Mouse (Mus musculus) CH12F3 (cell line): ENCODE data around the gene Tmem268.

Experiments used
- in situ Hi-C: fragments of 300-500 bp; cut with MboI; formaldehyde crosslinking; loops from 2 replicates; pipeline ENCODE4 v1.14.3; 2020; ENCODE audit warnings: low sequenced_read_pairs

Gene Tmem268

DNA sequence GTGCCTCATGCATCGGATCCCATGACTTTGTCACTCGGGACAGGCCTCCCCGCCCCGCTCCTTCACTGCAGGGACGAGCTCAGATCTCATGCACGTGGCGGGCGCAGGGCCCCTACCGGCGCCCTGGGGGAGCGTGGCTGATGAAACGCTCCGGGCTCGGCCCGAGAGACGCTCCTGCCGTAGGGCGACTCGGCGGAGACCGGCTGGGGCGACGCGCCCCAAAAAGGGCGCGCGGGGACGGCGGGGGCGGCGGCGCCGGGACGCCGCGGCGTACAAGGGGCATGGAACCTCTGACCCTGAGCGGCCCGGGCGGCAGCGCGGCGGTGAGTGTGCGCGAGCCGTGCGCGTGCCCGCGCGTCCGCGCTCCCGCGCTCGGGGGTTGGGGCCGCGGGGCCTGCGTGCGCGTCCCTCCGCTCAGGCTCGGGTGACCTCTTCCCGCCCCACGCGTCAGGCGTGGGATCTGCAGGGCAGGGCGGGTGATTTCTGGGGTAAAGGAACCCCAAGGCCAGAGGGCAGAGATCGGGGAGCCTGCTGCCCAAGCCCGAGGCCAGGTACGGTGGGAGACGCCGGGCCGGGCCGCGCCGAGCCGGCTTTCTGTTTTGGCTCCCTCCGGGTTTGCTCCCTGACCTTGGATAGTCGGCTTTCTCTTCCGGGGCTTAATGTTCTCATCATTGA lies at the start of gene Tmem268:
Gene Tmem268 (plus strand): TSS at position 375 of the 675 bp plus-strand sequence.
- in situ Hi-C loops: no loop called here

DNA sequence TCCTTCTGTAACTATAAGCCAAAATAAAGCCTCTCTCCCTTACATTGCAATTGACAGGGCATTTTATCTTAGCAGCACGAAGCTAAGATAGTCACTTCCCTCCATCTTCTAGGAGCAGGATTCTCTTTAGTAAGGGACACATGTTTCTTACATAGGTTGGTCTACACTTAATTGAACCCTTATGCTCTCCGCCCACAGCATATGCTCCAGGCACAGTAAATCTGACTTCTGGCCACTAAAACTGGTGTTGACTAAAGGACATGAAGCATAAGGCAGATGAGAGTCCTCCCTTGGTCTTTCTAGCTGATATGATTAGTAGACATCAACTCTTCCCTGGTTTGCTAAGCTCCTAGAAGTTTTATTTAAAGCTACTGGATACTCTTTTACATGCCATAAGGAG lies 45.7 kb upstream of the Tmem268 start:
- in situ Hi-C loops: no loop called here

DNA sequence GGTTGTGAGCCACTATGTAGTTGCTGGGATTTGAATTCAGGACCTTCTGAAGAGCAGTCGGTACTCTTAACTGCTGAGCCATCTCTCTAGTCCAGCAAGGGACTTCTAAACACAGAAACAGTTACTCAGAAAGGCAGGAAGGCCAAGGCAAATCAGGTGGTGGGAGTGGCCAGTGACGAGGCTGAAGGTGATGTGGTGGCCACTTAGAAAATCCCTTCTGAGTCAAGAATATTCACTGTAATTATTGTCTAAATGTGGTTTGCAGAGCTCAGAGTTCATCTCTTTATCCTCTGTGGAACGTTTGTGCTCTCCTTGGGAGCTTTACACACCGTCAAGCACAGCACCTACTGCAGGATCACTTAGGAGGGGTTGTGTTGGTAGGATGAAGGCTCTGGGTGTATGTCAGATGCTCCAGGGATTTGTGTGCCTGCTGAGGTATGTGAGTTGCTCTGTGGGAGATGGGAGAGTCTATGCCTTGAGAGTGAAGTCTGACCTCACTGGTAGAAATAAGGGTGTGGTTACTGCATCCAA lies 44.1 kb upstream of the Tmem268 start:
- in situ Hi-C loops: no loop called here

DNA sequence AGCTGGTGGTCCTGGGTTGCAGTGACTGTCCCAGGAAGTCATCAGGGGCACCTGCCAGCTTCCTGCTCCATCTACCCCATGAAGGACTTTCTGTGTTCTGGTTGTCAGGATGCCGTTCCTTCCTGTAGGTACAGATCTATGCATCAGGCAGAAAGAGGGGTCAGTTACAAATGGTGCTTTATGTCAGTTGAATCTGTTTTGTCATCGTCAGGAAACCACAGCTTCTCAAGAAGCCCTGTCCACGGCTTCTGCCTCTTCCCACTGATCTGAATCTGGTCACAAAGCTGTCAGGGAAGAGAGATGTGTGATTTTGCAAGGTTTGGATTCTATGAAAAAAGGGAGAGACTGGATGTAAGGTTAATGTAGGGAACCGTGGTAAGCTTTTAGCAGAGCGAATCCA lies 43.6 kb upstream of the Tmem268 start:
- in situ Hi-C loops: no loop called here

GRCm38 (mm10) chr4:63521813-63522419 lies 36.7 kb upstream of the Tmem268 start:
- in situ Hi-C loops: no loop called here

DNA sequence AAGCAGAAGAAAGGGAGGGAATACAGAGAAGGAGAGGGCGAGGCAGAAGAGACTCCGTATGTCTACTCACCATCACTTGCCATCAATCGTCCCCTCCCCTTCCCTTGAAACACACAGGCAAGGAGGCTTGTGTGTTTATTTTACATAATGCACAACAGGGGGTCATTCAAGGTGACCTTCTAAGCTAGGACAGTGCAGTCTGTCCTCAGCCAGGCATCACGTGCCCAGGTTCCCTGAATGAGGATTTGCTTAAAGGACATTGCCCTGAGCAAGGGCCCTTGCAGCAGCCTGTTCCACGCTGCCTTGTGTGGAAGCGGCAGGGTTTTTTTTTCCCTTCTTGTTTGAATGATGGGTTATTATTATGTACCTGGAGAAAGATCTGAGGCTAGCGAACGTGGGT lies 33.1 kb upstream of the Tmem268 start:
- in situ Hi-C loops: no loop called here

DNA sequence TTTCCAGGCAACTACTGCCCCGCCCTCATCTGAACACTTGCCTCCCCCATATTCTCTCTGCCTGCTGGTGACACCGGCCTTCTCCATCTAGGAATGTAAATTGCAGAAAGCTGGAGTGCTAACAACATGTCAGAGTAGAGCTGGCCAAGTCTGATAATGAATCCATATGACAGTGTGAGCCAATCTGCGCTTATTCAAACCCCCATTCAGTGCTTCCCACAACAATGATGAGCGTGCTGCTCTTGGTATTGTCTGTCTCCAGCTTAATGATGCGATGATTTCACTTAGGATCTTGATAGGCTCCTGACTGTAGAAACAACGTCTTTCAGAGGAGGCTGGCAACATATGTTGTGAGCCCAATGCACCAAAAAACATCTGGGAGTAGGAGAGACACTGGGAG lies 29.6 kb upstream of the Tmem268 start:
- in situ Hi-C loops: no loop called here

- in situ Hi-C loops: no loop called here
Measured at GRCm38 (mm10) chr4:63530409-63530808, 28.2 kb upstream of the Tmem268 start.

GRCm38 (mm10) chr4:63537602-63538001 lies 21.0 kb upstream of the Tmem268 start:
- in situ Hi-C loops: no loop called here

GRCm38 (mm10) chr4:63542209-63542608 lies 16.4 kb upstream of the Tmem268 start:
- in situ Hi-C loops: no loop called here

DNA sequence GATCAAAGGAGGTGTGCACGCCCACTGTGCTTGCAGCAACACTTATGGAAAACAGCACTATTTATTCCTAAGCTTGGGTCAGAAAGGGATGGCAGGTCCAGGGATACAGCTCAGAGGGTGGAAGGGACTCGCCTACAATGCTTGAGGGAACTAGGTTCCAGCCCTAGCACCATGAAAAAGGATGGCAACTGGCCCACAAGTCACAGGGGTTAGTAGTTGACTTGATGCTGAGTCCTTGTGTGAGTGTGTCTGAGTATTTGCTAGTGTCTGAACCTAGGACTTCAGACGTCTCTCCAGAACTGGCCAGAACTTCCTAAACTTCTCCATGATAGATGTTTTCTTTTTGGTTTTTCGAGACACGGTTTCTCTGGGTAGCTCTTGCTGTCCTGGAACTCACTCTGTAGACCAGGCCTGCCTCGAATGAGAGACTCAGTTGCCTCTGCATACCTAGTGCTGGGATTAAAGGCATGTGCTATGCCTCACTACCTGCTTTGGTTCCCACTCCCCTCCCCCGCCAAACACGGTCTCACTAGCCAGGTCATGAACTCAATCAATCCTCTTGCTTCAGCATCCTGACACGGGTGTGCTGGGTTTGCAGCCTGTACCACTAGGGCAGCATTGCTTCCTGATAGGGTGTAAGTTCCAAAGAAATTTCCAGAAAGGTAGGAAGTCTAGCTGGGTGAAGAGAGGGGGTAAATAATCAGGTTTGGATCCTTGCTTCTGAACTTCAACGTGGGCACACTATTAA lies 14.7 kb upstream of the Tmem268 start:
- in situ Hi-C loops: no loop called here

DNA sequence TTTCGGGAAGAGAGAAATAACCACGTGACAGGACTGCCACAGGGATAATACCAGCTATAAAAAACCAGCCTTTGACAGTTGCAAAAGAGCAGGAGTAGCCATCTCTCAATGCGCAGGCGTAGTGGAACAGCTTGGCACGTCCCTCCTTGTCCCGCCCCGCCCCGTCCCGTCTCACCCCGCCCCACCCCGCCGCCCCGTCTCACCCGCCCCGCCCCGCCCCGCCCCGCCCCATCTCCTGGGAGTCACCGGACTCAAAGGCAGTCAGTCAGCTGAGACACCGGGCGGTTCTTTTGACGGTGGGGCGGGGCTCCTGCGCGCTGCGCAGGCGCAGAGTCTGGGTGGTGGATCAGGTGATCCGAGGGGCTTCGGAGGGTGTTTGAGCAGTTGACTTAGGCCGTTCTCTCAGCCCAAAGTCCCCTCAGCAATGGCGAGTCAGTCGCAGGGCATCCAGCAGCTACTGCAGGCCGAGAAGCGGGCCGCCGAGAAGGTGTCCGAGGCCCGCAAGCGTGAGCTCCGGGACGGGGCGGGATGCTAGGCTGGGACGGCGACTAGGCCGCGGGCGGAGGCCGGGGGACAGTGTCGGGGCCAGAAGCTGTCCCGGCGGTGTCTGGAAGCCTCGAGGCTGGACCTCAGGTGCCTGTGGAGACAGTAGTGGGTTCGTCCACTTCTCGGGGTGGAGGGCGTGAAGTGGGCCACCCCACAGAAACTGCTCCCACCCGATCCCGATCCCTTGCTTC lies 13.9 kb upstream of the Tmem268 start, which contains the start of gene Atp6v1g1:
Gene Atp6v1g1 (plus strand): TSS at position 279 of the 737 bp plus-strand sequence.
- in situ Hi-C loops: no loop called here

DNA sequence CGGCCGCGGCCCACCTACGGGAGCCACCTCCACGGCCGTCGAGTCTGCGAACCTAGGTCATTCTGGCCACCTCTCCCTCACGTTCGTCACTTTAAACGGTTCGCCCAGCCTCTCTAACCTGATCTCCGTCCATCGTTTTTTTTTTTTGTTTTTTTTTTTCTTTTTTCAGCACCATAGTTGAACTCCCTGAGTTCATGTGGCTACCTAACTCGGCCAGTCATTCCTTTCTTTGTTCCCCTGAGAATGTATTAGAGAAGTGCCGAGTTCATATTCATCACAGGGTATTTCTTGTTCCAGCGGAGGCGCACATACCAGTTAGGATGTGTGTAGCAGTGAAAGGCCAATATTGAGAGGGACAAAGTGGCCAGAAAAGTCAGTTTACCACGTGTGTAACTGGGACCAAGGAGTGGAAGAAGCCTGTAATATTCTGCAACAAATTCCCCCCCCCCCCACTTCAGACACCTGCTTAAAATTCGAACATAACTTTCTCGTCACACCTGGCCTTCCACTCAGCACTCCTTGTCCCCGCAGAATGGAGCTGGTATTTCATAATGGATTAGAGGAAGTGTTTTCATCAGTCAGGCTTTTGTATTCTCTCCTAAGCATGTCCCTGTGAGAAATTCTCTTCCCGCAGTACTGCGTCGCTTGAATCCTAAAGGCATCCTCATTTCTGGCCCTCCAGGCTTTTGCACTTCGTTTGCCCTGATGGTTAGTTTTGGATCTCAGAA lies 13.2 kb upstream of the Tmem268 start:
- in situ Hi-C loops: no loop called here

DNA sequence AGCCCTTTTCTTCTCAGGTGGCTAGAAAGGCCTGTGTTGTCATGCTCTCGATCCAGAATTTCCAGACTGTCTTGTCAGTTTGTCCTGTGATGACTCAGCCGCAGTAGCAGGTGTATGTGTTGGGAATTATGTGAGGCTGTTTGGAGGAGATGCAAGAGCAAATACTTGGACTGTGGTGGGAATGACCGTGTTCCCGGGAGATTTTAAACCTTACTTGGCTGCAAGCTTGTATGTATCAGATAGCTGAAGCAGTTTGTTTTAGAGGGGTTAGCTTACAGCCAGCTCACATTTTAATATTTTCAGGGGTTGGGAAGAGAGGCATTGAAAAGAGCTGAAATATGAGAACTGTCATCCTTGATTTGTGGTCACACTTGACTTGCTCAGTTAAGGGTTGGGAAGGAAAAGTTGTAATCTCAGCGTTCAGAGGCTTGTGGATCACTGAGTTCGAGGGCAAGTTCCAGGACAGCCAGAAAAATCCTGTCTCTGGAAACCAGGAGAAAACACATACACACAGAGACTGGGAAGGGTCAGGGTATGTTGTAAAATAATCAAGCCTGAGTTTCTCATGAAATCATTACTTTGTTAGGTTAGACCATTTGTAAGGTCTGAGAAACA lies 12.0 kb upstream of the Tmem268 start:
- in situ Hi-C loops: no loop called here

GRCm38 (mm10) chr4:63547799-63548198 lies 10.8 kb upstream of the Tmem268 start:
- in situ Hi-C loops: no loop called here

- in situ Hi-C loops: no loop called here
Measured at GRCm38 (mm10) chr4:63548491-63548890, 10.1 kb upstream of the Tmem268 start.

- in situ Hi-C loops: no loop called here
Measured at GRCm38 (mm10) chr4:63550908-63551307, 7.7 kb upstream of the Tmem268 start.

DNA sequence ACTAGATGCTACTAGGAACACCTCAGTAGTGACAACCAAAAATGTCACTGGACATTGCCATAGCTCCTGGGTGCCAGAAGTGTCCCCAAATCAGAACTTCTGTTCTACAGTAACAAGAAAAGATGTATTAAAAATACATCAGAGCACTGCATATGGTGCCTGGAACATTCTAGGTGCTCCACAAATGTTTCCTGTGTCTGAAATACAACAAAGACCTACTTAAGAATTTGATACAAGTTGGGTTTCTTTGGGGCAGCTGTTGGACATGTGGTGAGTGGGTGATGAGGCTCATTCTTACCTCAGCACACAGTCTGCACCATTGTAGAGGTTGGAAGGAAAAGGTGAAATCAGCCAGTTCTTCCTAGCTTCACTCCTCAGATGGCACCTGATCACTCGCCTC lies 5.7 kb upstream of the Tmem268 start:
- in situ Hi-C loops: no loop called here

DNA sequence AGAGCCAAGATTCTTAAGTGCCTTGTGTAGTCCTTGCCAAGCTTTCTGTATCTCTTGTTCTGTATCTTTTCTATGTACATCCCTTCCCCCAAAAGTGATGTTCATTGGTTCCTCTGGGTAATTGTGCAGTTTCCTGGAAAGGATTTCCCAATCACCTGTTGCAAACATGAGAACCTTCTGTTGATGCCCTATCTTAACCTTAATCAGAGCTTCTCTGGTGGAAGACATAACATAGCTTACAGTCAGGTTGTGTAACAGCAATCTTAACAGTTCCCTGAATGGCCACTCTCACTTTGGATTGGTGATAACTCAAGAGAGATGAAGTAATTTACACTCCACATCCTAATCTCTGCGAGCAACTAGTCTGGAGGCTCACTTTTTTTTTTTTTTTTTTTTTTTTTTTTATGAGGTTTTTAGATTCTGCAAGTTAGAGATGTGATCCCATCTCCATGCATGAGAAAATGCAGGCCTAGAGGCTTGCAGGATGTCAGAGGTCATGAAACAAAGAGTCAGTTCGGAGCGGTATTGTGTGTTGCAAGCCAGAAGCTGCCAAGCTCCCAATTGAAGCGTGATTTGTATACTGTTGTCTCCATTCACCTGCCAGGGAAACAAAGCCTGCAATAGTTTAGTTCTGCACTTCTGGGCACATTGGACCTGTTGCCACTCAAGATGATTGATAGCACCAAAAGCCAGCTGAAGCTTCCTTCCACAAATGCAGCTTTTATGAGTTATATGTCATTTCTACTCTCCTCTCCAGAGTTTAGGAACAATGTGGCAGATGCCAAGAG lies 4.6 kb upstream of the Tmem268 start:
- in situ Hi-C loops: no loop called here
